Mouse (Mus musculus) small intestine, adult 2 months (tissue): Measurements from ENCODE around the gene Itpripl2.

ENCODE experiments used
- CTCF ChIP-seq: fragments of 200-500 bp; IDR thresholded peaks from 2 replicates; pipeline ENCODE4 v1.5.1; 2012; ENCODE audit warnings: low read depth, mild to moderate bottlenecking, control low read depth, inconsistent platforms, low read length, moderate library complexity, mixed read lengths; ENCODE audit not compliant: insufficient replicate concordance, insufficient read length; ENCODE audit errors: extremely low read depth
- POLR2A ChIP-seq: fragments of 200-500 bp; IDR thresholded peaks from 2 replicates; pipeline ENCODE4 v1.6.1; 2012; ENCODE audit warnings: low read depth, mild to moderate bottlenecking, control low read depth, inconsistent platforms, low read length, moderate library complexity

GRCm38 (mm10) chr7:118462818-118463762 is 28.7 kb downstream of the Itpripl2 start:
- TF ChIP-seq CTCF = no peak
- TF ChIP-seq POLR2A = no peak
